Mouse (Mus musculus): ENCODE measurements at regions not wholly inside any gene's neighbourhood (a gene's known extent, or its start where the extent isn't known, plus 50 kb on each side); places are given as distances from the start of the nearest gene placed in this dataset.

GRCm38 (mm10) chr8:89153605-89154004, 109.6 kb upstream of the Sall1 start:
- no peak for TF ChIP-seq CTCF (IDR thresholded peaks at IDR 0.05; ENCODE audit: extremely low read depth, insufficient read depth, insufficient read length, insufficient replicate concordance)
- TF ChIP-seq POLR2A (IDR thresholded peaks at IDR 0.05; ENCODE audit: low read depth, low read length), result no peak
